Mouse (Mus musculus): ENCODE data around the gene Ppp1r12b.

DNA sequence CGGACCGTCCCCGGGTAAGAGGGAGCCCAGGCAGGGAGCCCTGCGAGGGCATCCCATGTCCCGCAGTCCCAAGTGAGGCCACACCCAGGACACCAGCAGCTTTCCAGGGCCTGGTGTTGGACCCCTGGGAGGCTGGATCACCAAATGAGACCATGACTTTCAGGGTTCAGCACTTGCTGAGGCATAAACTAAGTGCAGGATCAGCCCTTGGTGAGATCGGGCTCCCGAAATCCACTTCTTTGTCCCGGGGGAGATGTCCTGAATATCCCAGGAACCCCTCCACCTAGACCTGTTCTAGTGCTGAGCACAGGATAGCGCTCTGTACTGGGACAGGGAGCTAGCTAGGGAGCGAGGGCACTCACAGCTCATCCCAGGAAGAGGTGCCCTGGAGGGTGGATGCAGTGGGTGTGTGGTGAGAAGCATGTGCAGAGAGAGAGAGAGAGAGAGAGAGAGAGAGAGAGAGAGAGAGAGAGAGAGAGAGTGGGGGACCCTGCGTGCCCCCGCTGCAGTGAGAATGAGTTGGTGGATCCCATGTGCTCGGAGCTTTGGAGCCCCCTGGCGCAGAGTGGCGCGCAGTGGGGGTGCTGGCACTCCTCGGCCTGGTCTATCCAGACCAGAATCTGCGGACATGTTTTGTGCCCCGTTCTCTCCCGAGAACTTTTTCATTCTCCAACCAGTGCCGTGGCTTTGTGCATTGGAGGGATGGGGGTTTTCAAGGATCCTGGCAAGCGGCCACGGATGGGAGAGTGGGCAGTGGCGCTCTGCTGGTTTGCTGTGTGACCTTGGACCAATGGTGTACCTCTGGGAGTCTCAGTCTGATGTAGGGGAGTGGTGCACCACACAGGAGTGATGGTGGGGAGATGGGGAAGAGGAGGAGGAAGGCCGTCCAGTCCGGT is 246.1 kb downstream of the Ppp1r12b start:
- TF ChIP-seq POLR2A (IDR thresholded peaks at IDR 0.05; ENCODE audit: low read depth, low read length) (no peak), CTCF (IDR thresholded peaks at IDR 0.05; ENCODE audit: extremely low read depth, insufficient read depth, insufficient read length, insufficient replicate concordance) (no peak)

Measured in spleen, adult 2 months (tissue).